Mouse (Mus musculus) midbrain, embryonic 14.5 days (tissue): ENCODE measurements at regions not wholly inside any gene's neighbourhood (a gene's known extent, or its start where the extent isn't known, plus 50 kb on each side); places are given as distances from the start of the nearest gene placed in this dataset.

Source experiments
- ATAC-seq: fragments of 200-750 bp; cut with Nextera tagmentation; 2 replicates; pipeline ENCODE4 v1.8.0; 2017; ENCODE audit warnings: moderate number of reproducible peaks, moderate library complexity; ENCODE audit not compliant: low FRiP score, low TSS enrichment
- DNase-seq: peaks from one replicate; pipeline ENCODE4 v3.0.0-alpha.2; 2015
- H3K27ac ChIP-seq: fragments of 300-500 bp; sonication (generic); replicated peaks from 2 replicates; pipeline ENCODE4 v1.5.1; 2014; ENCODE audit warnings: mild to moderate bottlenecking, low read depth, low read length, moderate library complexity
- H3K27me3 ChIP-seq: fragments of 300-500 bp; sonication (generic); 2 replicates; pipeline ENCODE4 v1.6.1; 2014; ENCODE audit warnings: low read length, control low read depth, mixed read lengths; ENCODE audit not compliant: control insufficient read depth, insufficient read depth
- H3K36me3 ChIP-seq: fragments of 300-500 bp; sonication (generic); 2 replicates; pipeline ENCODE4 v1.6.1; 2014; ENCODE audit warnings: low read length, control low read depth; ENCODE audit not compliant: control insufficient read depth, insufficient read depth
- H3K4me1 ChIP-seq: fragments of 300-500 bp; sonication (generic); 2 replicates; pipeline ENCODE4 v1.6.1; 2014; ENCODE audit warnings: mild to moderate bottlenecking, antibody characterized with exemption, low read length, control low read depth; ENCODE audit not compliant: control insufficient read depth, insufficient read depth
- H3K4me2 ChIP-seq: fragments of 300-500 bp; sonication (generic); 2 replicates; pipeline ENCODE4 v1.6.1; 2014; ENCODE audit warnings: mild to moderate bottlenecking, low read length, moderate library complexity
- H3K4me3 ChIP-seq: fragments of 300-500 bp; sonication (generic); replicated peaks from 2 replicates; pipeline ENCODE4 v1.5.1; 2014; ENCODE audit warnings: low read depth, low read length
- H3K9ac ChIP-seq: fragments of 300-500 bp; sonication (generic); replicated peaks from 2 replicates; pipeline ENCODE4 v1.6.1; 2014; ENCODE audit warnings: mild to moderate bottlenecking, low read length, moderate library complexity
- H3K9me3 ChIP-seq: fragments of 300-500 bp; sonication (generic); 2 replicates; pipeline ENCODE4 v1.6.1; 2016; ENCODE audit warnings: low read length, control low read depth, mixed read lengths; ENCODE audit not compliant: control insufficient read depth
- WGBS: fragments of 180-500 bp; shearing (Covaris S2); extraction: QIAGEN DNeasy Blood & Tissue Kit; methylation state at CpG from one replicate; pipeline ENCODE4 v1.1.7; 2014; 5-methylcytosine and 5-hydroxymethylcytosine counted together

DNA sequence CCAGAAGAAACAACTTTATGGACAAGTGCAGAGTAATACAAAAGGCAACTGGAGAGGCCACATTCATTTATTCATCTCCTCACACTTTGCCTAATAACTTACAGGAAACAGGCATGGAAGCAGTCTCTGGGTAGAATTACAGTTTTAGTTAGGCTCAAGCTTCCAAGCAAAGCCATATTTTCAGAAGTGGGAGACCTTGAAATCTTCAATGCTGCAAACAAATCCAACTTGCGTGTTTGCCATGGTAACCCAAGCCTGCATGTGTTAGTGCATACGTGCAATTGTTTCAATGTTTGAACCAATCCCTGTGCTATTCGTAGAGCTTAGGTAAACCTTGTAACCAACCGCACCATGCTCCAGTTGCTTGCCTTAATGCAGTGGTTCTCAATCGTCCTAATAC lies 256.3 kb upstream of the Atp10a start:
- Histone ChIP-seq H3K4me1 (peaks cover 6% of the 10 kb centered on the region), H3K27ac (peak overlapping the region; percentile 41), H3K9me3 (no peaks in the 10 kb centered on the region), H3K36me3 (no peaks in the 10 kb centered on the region), H3K27me3 (no peaks in the 10 kb centered on the region), H3K4me3 (peak overlapping the region; percentile 38), H3K4me2 (peak overlapping the region; percentile 50), H3K9ac (no peak overlapping the region; the same call in 1 of the 2 replicates)
- 28% methylated on average over 5 of the region's 5 CpGs for WGBS
- ATAC-seq: no peak
- DNase-seq: peak; percentile 57

DNA sequence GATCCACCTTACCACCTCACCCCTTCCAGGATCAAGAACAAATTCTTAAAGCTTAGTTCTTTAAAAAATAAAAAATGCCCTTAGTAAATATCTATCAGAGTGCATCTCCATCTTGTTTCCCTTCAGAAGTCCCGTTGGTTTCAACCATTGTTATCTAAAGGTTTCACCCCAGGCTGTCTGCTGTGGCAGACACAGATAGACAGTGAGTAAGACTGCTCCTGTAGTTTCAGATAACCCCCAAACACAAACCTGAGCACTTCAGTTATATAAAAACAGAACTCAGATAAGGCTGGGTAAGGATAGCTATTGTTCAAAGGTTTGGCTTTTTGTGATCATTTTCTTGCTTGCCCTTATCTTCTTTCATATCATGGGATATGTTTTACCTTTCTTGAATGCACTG lies 255.4 kb upstream of the Atp10a start:
- Histone ChIP-seq H3K36me3 (no peaks in the 10 kb centered on the region), H3K9ac (no peak overlapping the region), H3K4me2 (no peak overlapping the region), H3K4me1 (peaks cover 6% of the 10 kb centered on the region), H3K4me3 (no peak overlapping the region), H3K27me3 (no peaks in the 10 kb centered on the region), H3K27ac (no peak overlapping the region), H3K9me3 (no peaks in the 10 kb centered on the region)
- 86% methylated on average over 1 of the region's 1 CpGs for WGBS
- DNase-seq: no peak
- ATAC-seq: no peak

DNA sequence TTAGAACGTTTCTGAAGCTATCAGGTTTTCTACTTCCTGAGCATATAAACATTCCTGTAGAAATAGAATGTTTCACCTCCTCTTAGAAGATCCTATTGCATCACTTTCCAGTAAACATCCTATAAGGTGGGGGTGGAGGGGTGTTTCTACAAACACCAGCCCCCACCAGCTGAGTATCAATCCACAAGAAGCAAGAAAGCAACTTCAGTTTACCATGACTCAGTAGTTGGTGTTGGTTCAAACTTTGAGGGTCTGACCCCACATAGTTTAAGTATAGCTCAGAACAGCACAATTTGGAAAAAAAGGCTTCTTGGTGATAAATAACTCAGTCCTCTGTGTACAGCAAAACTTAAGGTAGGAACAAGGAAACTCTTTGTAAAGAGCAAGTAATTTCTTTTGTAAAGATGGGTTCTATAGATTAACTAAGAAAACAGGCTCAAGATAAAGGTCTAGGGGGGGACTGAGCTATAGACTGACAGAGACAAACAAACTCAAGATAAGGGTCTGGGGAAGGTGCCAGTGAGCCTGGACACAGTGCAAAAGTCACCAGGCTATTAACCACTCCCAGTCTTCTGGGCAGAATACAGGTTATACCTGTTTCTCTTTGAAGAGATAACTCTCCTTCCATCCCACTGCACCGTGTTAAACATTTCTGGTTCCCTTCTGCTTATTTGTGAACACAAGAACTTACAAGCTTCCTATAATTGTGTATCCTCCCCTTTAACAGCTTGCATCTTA lies 218.9 kb upstream of the Atp10a start:
- H3K36me3 ChIP-seq: no peaks in the 10 kb centered on the region
- no peaks in the 10 kb centered on the region for H3K27me3 ChIP-seq
- H3K4me1 ChIP-seq: no peaks in the 10 kb centered on the region
- no peaks in the 10 kb centered on the region for H3K9me3 ChIP-seq
- no peak overlapping the region for H3K27ac ChIP-seq
- H3K4me2 ChIP-seq: no peak overlapping the region
- H3K9ac ChIP-seq: no peak overlapping the region
- 78% methylated on average over 2 of the region's 2 CpGs for WGBS
- no peak for ATAC-seq
- no peak overlapping the region for H3K4me3 ChIP-seq
- DNase-seq: no peak

DNA sequence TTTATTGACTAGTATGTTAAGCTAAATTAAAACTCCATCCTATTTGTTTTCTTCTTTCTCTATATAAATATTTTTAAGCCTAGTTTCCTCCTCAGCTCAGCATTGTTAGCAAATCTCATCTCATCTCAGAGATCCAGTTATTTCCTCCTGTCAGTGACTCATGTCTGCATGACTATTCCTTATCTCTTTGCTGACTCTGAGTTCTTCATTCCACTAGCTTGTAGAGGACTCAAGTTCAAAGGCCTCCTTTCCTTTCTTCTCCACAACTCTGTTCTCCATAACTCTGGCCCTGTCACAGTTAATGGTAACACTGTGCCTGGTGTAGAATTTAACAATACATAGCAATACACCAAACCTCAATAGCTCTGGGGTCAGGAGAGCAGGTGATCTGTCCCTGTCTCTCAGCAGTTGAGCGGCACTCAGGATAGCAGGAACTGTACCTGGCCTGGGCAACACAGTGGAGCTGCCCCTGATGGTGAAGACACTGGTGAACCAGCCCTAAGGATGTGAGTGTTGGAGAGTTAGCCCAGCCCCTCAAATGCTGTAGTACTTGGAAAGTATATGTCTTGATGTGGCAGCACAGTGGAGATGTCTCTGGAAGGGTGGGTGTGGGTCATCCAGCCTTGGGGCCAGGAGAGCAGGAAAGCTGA lies 213.3 kb upstream of the Atp10a start:
- no peak for DNase-seq
- H3K4me2 ChIP-seq: no peak overlapping the region
- WGBS: 90% methylated on average over 1 of the region's 1 CpGs
- no peak overlapping the region for H3K9ac ChIP-seq
- H3K27ac ChIP-seq: no peak overlapping the region
- no peaks in the 10 kb centered on the region for H3K9me3 ChIP-seq
- no peak overlapping the region for H3K4me3 ChIP-seq
- H3K4me1 ChIP-seq: no peaks in the 10 kb centered on the region
- no peak for ATAC-seq
- H3K36me3 ChIP-seq: no peaks in the 10 kb centered on the region
- H3K27me3 ChIP-seq: no peaks in the 10 kb centered on the region

DNA sequence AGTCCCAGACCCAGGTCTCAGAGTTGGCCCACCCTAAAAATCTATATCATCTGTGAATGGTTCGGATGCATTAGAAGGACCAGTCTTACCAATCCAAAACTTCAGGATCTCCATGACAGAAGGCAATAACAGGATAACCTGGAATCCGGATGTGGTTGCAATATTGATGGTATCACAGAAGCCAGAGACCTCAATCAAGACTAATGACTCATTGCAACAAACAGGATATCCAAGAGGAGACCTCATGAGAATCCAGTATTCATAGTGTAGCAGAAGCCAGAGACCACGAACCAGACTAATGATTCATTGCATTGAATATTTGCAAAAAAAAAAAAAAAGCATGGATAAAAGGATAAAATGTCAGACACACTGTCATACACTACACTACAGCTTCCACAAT lies 212.7 kb upstream of the Atp10a start:
- Histone ChIP-seq H3K9ac (no peak overlapping the region), H3K4me3 (no peak overlapping the region), H3K9me3 (no peaks in the 10 kb centered on the region), H3K4me1 (no peaks in the 10 kb centered on the region), H3K36me3 (no peaks in the 10 kb centered on the region), H3K4me2 (no peak overlapping the region), H3K27me3 (no peaks in the 10 kb centered on the region), H3K27ac (no peak overlapping the region)
- 85% methylated on average over 3 of the region's 3 CpGs for WGBS
- ATAC-seq (no peak), DNase-seq (no peak)

DNA sequence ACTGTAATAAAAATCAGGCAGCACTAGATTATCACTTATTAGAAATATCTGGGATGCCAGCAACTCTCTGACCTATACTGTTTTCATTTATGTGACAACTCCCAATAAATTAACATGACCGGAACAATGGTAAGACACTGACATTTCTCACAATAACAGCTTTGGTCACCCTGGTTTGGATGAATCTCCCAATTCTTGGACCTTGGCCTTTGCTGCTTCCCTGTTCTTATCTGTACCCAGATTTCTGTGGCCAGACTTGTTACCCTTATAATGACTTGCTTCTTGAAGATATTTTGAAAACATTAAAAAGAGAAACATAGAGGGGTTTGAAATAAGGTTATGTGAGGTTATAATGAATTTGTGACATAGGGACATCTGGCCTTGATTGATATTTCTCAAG lies 210.2 kb upstream of the Atp10a start:
- Histone ChIP-seq H3K4me2 (no peak overlapping the region), H3K4me1 (no peaks in the 10 kb centered on the region), H3K27ac (no peak overlapping the region), H3K9me3 (no peaks in the 10 kb centered on the region), H3K36me3 (no peaks in the 10 kb centered on the region), H3K27me3 (no peaks in the 10 kb centered on the region), H3K4me3 (no peak overlapping the region), H3K9ac (no peak overlapping the region)
- WGBS: 95% methylated on average over 1 of the region's 1 CpGs
- ATAC-seq (no peak), DNase-seq (no peak)

DNA sequence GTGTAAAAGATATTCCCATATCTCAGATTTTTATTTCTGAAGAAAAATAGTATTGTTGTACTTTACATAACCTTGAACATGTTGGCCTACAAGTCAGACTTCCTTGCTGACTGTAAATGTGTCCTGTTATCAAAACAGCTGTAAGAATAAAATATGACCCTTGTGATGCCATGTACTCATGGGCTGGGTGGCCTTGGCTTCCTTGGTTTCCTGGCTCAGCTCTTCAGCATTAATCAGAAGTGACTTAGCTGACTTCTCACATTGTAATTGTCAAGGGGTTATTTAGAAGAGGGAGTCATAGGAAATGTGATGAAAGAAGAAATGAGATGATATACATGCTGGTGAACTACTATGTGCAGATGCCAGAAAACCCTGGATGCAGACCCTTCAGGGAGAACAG lies 209.7 kb upstream of the Atp10a start:
- Histone ChIP-seq H3K4me2 (no peak overlapping the region), H3K4me1 (no peaks in the 10 kb centered on the region), H3K4me3 (no peak overlapping the region), H3K36me3 (no peaks in the 10 kb centered on the region), H3K27me3 (no peaks in the 10 kb centered on the region), H3K9me3 (no peaks in the 10 kb centered on the region), H3K9ac (no peak overlapping the region), H3K27ac (no peak overlapping the region)
- ATAC-seq: no peak
- DNase-seq: no peak

DNA sequence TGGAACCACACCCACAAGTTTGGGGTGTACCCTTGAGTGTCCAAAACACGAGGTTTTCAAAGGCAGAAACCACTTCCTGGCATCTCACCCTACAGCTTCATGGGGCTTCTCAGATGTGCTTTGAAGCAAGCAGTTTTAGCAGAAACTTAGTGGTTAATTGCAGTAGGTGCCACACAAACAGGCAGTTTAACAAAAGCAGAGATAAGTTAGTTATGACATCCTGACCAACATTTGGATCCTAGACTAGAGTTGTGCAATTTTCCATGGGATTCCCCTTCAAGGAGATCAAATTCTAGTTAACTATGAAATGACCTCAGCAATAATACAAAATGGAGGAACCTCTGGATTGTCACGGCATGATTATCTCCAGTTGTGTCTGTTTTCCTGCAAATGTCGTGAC lies 207.2 kb upstream of the Atp10a start:
- no peaks in the 10 kb centered on the region for H3K27me3 ChIP-seq
- no peaks in the 10 kb centered on the region for H3K36me3 ChIP-seq
- H3K4me1 ChIP-seq: no peaks in the 10 kb centered on the region
- H3K4me3 ChIP-seq: no peak overlapping the region
- no peak for DNase-seq
- no peak for ATAC-seq
- no peak overlapping the region for H3K27ac ChIP-seq
- H3K9ac ChIP-seq: no peak overlapping the region
- H3K9me3 ChIP-seq: no peaks in the 10 kb centered on the region
- WGBS: 67% methylated on average over 3 of the region's 3 CpGs
- H3K4me2 ChIP-seq: no peak overlapping the region

DNA sequence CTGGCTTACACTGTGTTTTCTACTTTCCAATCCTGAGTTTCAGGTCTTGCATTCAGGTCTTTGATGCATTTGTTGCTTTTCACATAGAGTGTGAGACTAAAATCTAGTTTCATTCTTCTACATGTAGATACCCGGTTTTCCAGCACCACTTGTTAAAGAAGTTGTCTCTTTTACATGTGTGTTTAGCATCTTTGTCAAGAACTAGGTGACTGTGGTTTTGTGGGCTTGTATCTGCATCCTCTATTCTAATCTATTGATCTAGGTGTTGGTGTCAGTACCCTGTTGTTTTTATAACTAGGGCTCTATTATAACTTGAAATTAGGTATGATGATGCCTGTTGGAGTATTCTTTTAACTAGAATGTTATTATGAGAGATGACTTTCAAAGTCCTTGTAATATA lies 204.0 kb upstream of the Atp10a start:
- H3K27me3 ChIP-seq: no peaks in the 10 kb centered on the region
- no peak overlapping the region for H3K9ac ChIP-seq
- no peak for ATAC-seq
- no peak for DNase-seq
- H3K36me3 ChIP-seq: no peaks in the 10 kb centered on the region
- 66% methylated on average over 1 of the region's 1 CpGs for WGBS
- H3K4me3 ChIP-seq: no peak overlapping the region
- no peaks in the 10 kb centered on the region for H3K9me3 ChIP-seq
- no peak overlapping the region for H3K27ac ChIP-seq
- H3K4me1 ChIP-seq: no peaks in the 10 kb centered on the region
- no peak overlapping the region for H3K4me2 ChIP-seq
